Mouse (Mus musculus): ENCODE data around the gene Alas2. TPM values are rescaled to one million over a fixed set of nuclear protein-coding genes. Genes with fewer than 3 reads are reported as not detected.

Alas2 gene
- 1.8 and 7.6 TPM in 2 replicates for polyA plus RNA-seq (2012; rRNA removed; ENCODE audit: low replicate concordance)

DNA sequence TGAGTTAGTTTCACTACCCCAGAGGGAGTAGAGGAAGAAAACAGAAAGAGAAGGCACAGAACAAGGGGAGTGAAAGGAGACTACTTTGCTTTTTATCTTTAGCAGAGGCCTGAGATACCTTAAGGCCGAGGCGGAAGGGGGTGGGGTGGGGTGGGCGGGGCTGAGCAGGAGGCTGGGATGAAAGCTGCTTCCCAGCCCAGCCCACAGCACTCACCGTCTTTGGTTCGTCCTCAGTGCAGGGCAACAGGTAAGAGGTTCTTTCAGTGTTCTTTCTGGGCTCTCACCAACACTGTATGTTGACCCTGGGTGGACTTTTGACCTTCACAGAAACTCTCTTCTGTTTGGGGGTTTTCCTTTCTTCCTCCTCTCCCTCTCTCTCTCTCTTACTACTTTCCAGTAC lies at the start of gene Alas2:
Gene Alas2 (plus strand): TSS at position 137 of the 400 bp plus-strand sequence.

DNA sequence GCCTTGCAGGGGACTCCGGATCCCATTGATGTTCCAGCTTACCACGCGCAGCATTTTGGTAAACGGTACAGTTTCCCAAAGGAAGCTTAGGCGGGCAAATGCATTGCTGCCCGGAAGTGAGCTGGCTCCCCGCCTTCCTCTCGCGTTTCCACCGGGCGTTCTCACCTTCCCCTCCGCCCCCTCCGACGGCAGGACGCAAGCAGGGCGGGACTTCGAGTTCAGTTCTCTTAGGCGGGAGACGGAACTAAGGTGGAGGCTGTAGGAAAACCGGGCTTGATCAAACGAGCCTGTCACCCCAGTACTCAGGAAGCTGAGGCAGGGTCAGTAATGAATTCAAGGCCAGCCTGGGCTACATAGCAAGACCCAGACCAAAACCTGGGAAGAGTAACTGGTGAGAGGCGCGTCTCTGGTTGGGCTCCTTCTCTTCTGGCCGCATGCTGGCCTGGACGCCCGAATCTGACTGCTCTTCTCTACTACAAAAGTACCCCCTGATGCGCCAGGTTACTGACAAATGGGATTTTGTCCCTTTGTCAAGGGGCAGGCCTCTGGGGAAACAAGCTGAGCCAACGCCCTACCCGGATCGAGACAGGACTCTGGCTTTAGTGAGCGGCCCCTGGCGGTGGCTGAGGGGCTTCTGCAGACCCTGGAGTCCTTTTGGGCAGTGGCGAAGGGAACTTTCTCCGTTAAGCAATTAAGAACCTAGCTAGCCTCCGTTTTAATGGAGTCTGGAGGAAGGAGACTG lies 41.0 kb downstream of the Alas2 start, which contains the start of gene Pfkfb1:
Gene Pfkfb1 (plus strand): TSS at position 207 of the 742 bp plus-strand sequence.

DNA sequence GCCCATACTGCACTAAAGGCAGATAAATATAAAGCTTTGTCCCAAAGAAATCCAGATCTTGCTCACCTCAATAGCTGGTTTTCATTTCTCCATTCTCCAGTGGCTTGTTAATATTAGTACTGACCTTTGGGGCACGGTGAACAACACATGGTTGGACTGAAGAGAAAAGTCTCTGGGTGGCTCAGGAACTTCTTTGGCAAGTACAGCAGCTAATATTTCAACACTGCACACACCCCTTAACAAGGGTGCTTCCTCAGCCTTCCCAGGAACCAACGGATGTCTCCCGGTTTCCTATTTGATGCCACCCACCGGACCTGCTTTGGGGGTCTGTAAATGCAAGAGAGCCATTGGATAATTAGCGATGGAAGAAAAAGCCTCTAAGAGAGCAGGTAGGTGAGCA lies 42.5 kb downstream of the Alas2 start, which contains the start of gene Apex2:
Gene Apex2 (minus strand): TSS at position 173 of the 400 bp plus-strand sequence.

Other genes starting within 250 kb of the Alas2 start
- gene Tmem29, start 88.2 kb upstream of the Alas2 start, polyA plus RNA-seq (2012; rRNA removed; ENCODE audit: low replicate concordance), result 0.12 and 0.29 TPM in 2 replicates
- 1.4 and 1.8 TPM in 2 replicates for gene Pfkfb1, start 40.9 kb downstream of the Alas2 start, polyA plus RNA-seq (2012; rRNA removed; ENCODE audit: low replicate concordance)
- gene Apex2, start 42.5 kb downstream of the Alas2 start, polyA plus RNA-seq (2012; rRNA removed; ENCODE audit: low replicate concordance), result 3.0 and 4.0 TPM in 2 replicates
- gene Tro, start 110.2 kb downstream of the Alas2 start, polyA plus RNA-seq (2012; rRNA removed; ENCODE audit: low replicate concordance), result 0.28 and 0.30 TPM in 2 replicates

Data from duodenum, adult 2 months (tissue).